Comparison of ENCODE assay signal across 8 mouse cellular contexts in genomic region chr4:58942942-58943341, GRCm38 (mm10). TPM values are rescaled to one million over a fixed set of nuclear protein-coding genes. Genes with fewer than 3 reads are reported as not detected.
A peak's percentile ranks its signal among the peaks of the same experiment; 100 is the strongest.
DNase-seq lines count a peak whose midpoint lies in the region; ATAC-seq and TF ChIP-seq lines count a peak whose summit lies in the region.
"Had no signal": no experiment of that assay in that cellular context is flagged by ENCODE, and none has a peak within 500 bp of the region (broad histone marks: within the 10 kb centered on the region; RNA-seq: fewer than 3 reads in every experiment).

No protein-coding gene starts in this region.

- H3K27me3 ChIP-seq in forebrain, embryonic 11.5 days (ENCODE audit: control insufficient read depth, insufficient read depth, low read length) = no peaks in the 10 kb centered on the region
- peaks cover 14% of the 10 kb centered on the region for H3K27me3 ChIP-seq in limb, embryonic 10.5 days (ENCODE audit: low read depth, poor library complexity, severe bottlenecking)
- peaks cover 13% of the 10 kb centered on the region for H3K27me3 ChIP-seq in neural tube, embryonic 13.5 days

- peak overlapping the region; percentile 76 for H3K9ac ChIP-seq in forebrain, embryonic 11.5 days (ENCODE audit: low read length)
- peak overlapping the region; percentile 78 for H3K9ac ChIP-seq in neural tube, embryonic 13.5 days

- peaks cover 2% of the 10 kb centered on the region; the same call in 1 of the 2 replicates for H3K4me1 ChIP-seq in forebrain, embryonic 11.5 days (replicated peaks; ENCODE audit: control insufficient read depth, insufficient read depth, low read length)
- H3K4me1 ChIP-seq in limb, embryonic 10.5 days = peaks cover 20% of the 10 kb centered on the region
- peaks cover 15% of the 10 kb centered on the region for H3K4me1 ChIP-seq in neural tube, embryonic 13.5 days (replicated peaks)

- peak overlapping the region; percentile 67 for H3K4me3 ChIP-seq in left cerebral cortex, adult 2 months
- peak overlapping the region; percentile 66; the same call in 1 of the 2 replicates for H3K4me3 ChIP-seq in forebrain, embryonic 11.5 days (ENCODE audit: low read depth, low read length)
- peak overlapping the region; percentile 83 for H3K4me3 ChIP-seq in limb, embryonic 10.5 days
- H3K4me3 ChIP-seq in neural tube, embryonic 13.5 days = peak overlapping the region; percentile 80

- no peaks in the 10 kb centered on the region for H3K36me3 ChIP-seq in forebrain, embryonic 11.5 days (ENCODE audit: control insufficient read depth, insufficient read depth, low read length)
- no peaks in the 10 kb centered on the region for H3K36me3 ChIP-seq in limb, embryonic 10.5 days
- no peaks in the 10 kb centered on the region for H3K36me3 ChIP-seq in neural tube, embryonic 13.5 days

- TF ChIP-seq CTCF in left cerebral cortex, adult 2 months (IDR thresholded peaks at IDR 0.05) = no peak

- peak overlapping the region; percentile 91 for H3K27ac ChIP-seq in left cerebral cortex, adult 2 months
- no peak overlapping the region for H3K27ac ChIP-seq in forebrain, embryonic 11.5 days (ENCODE audit: low read depth, low read length)
- H3K27ac ChIP-seq in limb, embryonic 10.5 days = peak overlapping the region; percentile 86
- 0 out of 2 replicates have a peak overlapping the region, but pooled peaks have one; percentile 61 for H3K27ac ChIP-seq in neural tube, embryonic 13.5 days (replicated peaks)

- intact Hi-C loops in left cerebral cortex, adult 2 months (cut with DNase I) = loop anchor here (1.0 kb wide), 1 partner anchor 31 kb away; the partner anchor contains the start of gene Ecpas

- WGBS in forebrain, embryonic 11.5 days = 79% methylated on average over 4 of the region's 4 CpGs
- WGBS in limb, embryonic 10.5 days = 81% methylated on average over 4 of the region's 4 CpGs
- 76% methylated on average over 4 of the region's 4 CpGs for WGBS in neural tube, embryonic 13.5 days

- H3K9me3 ChIP-seq in forebrain, embryonic 11.5 days (ENCODE audit: control insufficient read depth, low read length) = no peaks in the 10 kb centered on the region
- no peaks in the 10 kb centered on the region for H3K9me3 ChIP-seq in limb, embryonic 10.5 days (replicated peaks)
- no peaks in the 10 kb centered on the region for H3K9me3 ChIP-seq in neural tube, embryonic 13.5 days

- no peak for DNase-seq in left cerebral cortex, adult 2 months (ENCODE audit: extremely low spot score in 1 of 2, low spot score in 2 of 2)
- no peak for DNase-seq in left cerebral cortex, adult 11 months (ENCODE audit: low spot score)
- DNase-seq in forebrain, embryonic 11.5 days (ENCODE audit: low spot score) = no peak
- no peak for DNase-seq in limb, embryonic 10.5 days (ENCODE audit: low spot score)
- no peak for DNase-seq in frontal cortex, postnatal 25 days (ENCODE audit: low spot score in 2 of 2)
- no peak for DNase-seq in urinary bladder, postnatal 25 days (ENCODE audit: low spot score)

- peak overlapping the region; percentile 92; the same call in 1 of the 2 replicates for H3K4me2 ChIP-seq in forebrain, embryonic 11.5 days (ENCODE audit: low read depth, low read length, severe bottlenecking)
- peak overlapping the region; percentile 87 for H3K4me2 ChIP-seq in neural tube, embryonic 13.5 days

- peak; percentile 44 for ATAC-seq in forebrain, embryonic 11.5 days (replicated peaks; ENCODE audit: low FRiP score)
- peak; percentile 20; the same call in 1 of the 2 replicates for ATAC-seq in neural tube, embryonic 13.5 days (ENCODE audit: low read depth)

RNA-seq across cellular contexts. Expression of gene Zkscan16, which starts 0.5 kb away (rescaled TPM):
- total RNA-seq in left cerebral cortex, adult 2 months (2021) = 10 to 100 TPM; 50.1 to 56.8 TPM
- polyA plus RNA-seq in forebrain, embryonic 11.5 days (2014; fragmentation: Nextera tagmentation; extraction: Ambion mirVana) = 1.2 TPM in 2 replicates
- 1.0 and 1.1 TPM in 2 replicates for polyA plus RNA-seq in limb, embryonic 10.5 days (2016; fragmentation: Nextera tagmentation; extraction: Ambion mirVana)
- polyA plus RNA-seq in neural tube, embryonic 13.5 days (2015; fragmentation: Nextera tagmentation; extraction: Ambion mirVana) = 0.44 and 0.47 TPM in 2 replicates
- total RNA-seq: common myeloid progenitor, adult 5-6 weeks had no signal

RNA-seq across cellular contexts. Expression of gene Ecpas, which starts 30.4 kb away (rescaled TPM):
- total RNA-seq in left cerebral cortex, adult 2 months (2021) = 100 to 1,000 TPM; 136 to 152 TPM
- polyA plus RNA-seq in forebrain, embryonic 11.5 days (2014; fragmentation: Nextera tagmentation; extraction: Ambion mirVana) = 39.3 and 43.2 TPM in 2 replicates
- 36.6 and 38.8 TPM in 2 replicates for polyA plus RNA-seq in limb, embryonic 10.5 days (2016; fragmentation: Nextera tagmentation; extraction: Ambion mirVana)
- 27.0 and 30.8 TPM in 2 replicates for polyA plus RNA-seq in neural tube, embryonic 13.5 days (2015; fragmentation: Nextera tagmentation; extraction: Ambion mirVana)

RNA-seq across cellular contexts. Expression of gene Ptgr1, which starts 44.0 kb away (rescaled TPM):
- total RNA-seq in left cerebral cortex, adult 2 months (2021) = 1 to 10 TPM; 1.9 to 2.2 TPM
- polyA plus RNA-seq in forebrain, embryonic 11.5 days (2014; fragmentation: Nextera tagmentation; extraction: Ambion mirVana) = 16.6 and 16.8 TPM in 2 replicates
- polyA plus RNA-seq in limb, embryonic 10.5 days (2016; fragmentation: Nextera tagmentation; extraction: Ambion mirVana) = 12.0 and 15.7 TPM in 2 replicates
- 5.8 and 6.8 TPM in 2 replicates for polyA plus RNA-seq in neural tube, embryonic 13.5 days (2015; fragmentation: Nextera tagmentation; extraction: Ambion mirVana)

RNA-seq across cellular contexts. Expression of gene Dnajc25, which starts 51.9 kb away (rescaled TPM):
- total RNA-seq in left cerebral cortex, adult 2 months (2021) = 1 to 10 TPM; 5.8 to 6.3 TPM
- polyA plus RNA-seq in forebrain, embryonic 11.5 days (2014; fragmentation: Nextera tagmentation; extraction: Ambion mirVana) = 6.6 and 7.7 TPM in 2 replicates
- 5.5 and 8.3 TPM in 2 replicates for polyA plus RNA-seq in limb, embryonic 10.5 days (2016; fragmentation: Nextera tagmentation; extraction: Ambion mirVana)
- polyA plus RNA-seq in neural tube, embryonic 13.5 days (2015; fragmentation: Nextera tagmentation; extraction: Ambion mirVana) = 4.3 and 6.8 TPM in 2 replicates
